Mouse (Mus musculus) subcutaneous adipose tissue, adult 2 months (tissue): ENCODE data around the gene Eef1a2. TPM values are rescaled to one million over a fixed set of nuclear protein-coding genes. Genes with fewer than 3 reads are reported as not detected.

Source experiments
- polyA plus RNA-seq: library from polyadenylated mRNA; depleted of rRNA; stranded (reverse); fragments of >200 nt; gene quantifications from 2 replicates; pipeline ENCODE4 v1.2.3, GENCODE M21; 2012; ENCODE audit warnings: low replicate concordance; rRNA removed

The Eef1a2 gene
- 0.54 and 1.9 TPM in 2 replicates for polyA plus RNA-seq

GRCm38 (mm10) chr2:181156248-181157121 lies at the start of gene Eef1a2:
Eef1a2 (minus strand) TSS chr2:181157014.

DNA sequence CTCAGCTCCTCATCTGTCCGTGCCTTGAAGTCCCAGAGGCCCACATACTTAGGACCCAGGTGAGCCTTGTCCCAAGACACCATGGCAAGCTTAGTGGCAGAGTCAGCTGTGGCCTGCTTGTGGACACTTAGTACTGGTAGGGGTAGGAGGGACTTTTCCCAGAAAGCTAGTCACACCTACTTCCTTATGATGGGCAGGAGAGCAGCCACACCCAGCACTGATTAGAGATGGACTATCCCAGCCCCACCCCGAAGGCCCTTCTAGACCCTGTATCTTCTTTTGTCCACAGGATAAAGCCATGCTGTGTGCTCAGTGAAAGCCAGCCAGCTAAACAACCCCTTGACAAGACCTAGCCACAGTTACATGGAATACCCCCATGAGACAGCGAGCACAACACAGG lies 45.6 kb upstream of the Eef1a2 start, which contains the start of gene Ptk6:
Ptk6 (minus strand) TSS at position 368 of the 400 bp plus-strand sequence.

DNA sequence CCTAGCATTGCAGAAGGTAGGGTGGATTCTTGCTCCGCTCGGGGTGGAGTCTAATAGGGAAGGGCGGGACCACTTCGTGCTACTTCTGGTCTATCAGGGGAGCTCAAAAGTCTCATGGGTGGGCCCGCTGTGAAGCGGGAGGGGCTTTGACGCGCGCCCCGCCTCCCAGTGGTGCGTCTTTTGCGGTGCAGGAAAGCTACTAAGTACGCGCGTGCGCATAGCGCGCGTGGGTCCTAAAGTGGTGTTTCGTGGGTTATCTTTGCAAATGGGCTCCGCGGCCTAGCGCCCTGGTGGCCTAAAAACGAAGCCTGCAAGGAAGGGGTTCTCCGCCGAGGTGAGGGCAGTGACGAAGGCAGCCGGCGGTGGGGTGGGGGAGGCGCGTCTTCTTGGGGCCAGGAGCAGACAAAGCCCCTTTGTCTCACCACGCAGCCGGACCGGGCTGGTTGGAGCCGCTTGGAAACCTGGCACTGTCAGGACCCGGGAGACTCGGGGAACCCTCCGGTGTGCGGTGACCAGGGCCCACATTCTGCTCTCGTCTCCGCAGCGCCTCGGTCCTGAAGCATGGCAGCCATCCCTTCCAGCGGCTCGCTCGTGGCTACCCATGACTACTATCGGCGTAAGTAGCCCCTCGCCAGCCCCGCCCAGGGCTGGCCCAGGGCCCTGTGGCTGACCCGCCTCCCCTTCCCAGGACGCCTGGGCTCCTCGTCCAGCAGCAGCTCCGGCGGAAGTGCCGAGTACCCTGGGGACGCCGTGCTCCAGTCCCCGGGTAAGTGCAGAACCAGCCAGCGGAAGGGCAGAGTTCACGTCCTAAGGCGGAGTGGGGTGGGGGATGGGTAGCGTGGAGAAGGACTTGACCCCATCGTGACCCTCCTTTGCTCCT lies 30.5 kb upstream of the Eef1a2 start, which contains the start of gene Ppdpf:
Ppdpf (plus strand) TSS at position 127 of the 880 bp plus-strand sequence.

GRCm38 (mm10) chr2:181134591-181135445 lies 22.0 kb downstream of the Eef1a2 start, which contains the start of gene Kcnq2:
Kcnq2 (minus strand) TSS chr2:181135300.

Other genes starting within 250 kb of the Eef1a2 start
- gene Ythdf1, start 236.1 kb downstream of the Eef1a2 start, polyA plus RNA-seq = 38.6 and 63.9 TPM in 2 replicates
- gene Birc7, start 228.0 kb downstream of the Eef1a2 start, polyA plus RNA-seq = not detected in 2 replicates
- 10.5 and 26.1 TPM in 2 replicates for gene Nkain4, start 202.3 kb downstream of the Eef1a2 start, polyA plus RNA-seq
- 49.6 and 91.2 TPM in 2 replicates for gene Arfgap1, start 189.8 kb downstream of the Eef1a2 start, polyA plus RNA-seq
- gene Col20a1, start 170.5 kb downstream of the Eef1a2 start, polyA plus RNA-seq = 1.7 and 3.8 TPM in 2 replicates
- 0.20 and 0.33 TPM in 2 replicates for gene Chrna4, start 113.5 kb downstream of the Eef1a2 start, polyA plus RNA-seq
- 0.06 and 0.20 TPM in 2 replicates for gene Kcnq2, start 21.7 kb downstream of the Eef1a2 start, polyA plus RNA-seq
- gene Ppdpf, start 30.2 kb upstream of the Eef1a2 start, polyA plus RNA-seq = 136 and 163 TPM in 2 replicates
- 0.03 and 0.19 TPM in 2 replicates for gene Ptk6, start 45.8 kb upstream of the Eef1a2 start, polyA plus RNA-seq
- 0.71 and 2.8 TPM in 2 replicates for gene Srms, start 56.2 kb upstream of the Eef1a2 start, polyA plus RNA-seq
- gene Fndc11, start 63.0 kb upstream of the Eef1a2 start, polyA plus RNA-seq = 0.27 and 0.50 TPM in 2 replicates
- 34.6 and 36.2 TPM in 2 replicates for gene Helz2, start 85.0 kb upstream of the Eef1a2 start, polyA plus RNA-seq
- 15.7 and 22.0 TPM in 2 replicates for gene Gmeb2, start 131.0 kb upstream of the Eef1a2 start, polyA plus RNA-seq
- gene Stmn3, start 157.5 kb upstream of the Eef1a2 start, polyA plus RNA-seq = 0.21 and 0.95 TPM in 2 replicates
- gene Rtel1, start 162.7 kb upstream of the Eef1a2 start, polyA plus RNA-seq = 48.1 and 81.8 TPM in 2 replicates
- 34.1 and 66.0 TPM in 2 replicates for gene Zgpat, start 207.9 kb upstream of the Eef1a2 start, polyA plus RNA-seq
- 40.8 and 63.9 TPM in 2 replicates for gene Arfrp1, start 208.4 kb upstream of the Eef1a2 start, polyA plus RNA-seq
- gene Lime1, start 223.1 kb upstream of the Eef1a2 start, polyA plus RNA-seq = 42.7 and 88.5 TPM in 2 replicates